In the genomic region with DNA sequence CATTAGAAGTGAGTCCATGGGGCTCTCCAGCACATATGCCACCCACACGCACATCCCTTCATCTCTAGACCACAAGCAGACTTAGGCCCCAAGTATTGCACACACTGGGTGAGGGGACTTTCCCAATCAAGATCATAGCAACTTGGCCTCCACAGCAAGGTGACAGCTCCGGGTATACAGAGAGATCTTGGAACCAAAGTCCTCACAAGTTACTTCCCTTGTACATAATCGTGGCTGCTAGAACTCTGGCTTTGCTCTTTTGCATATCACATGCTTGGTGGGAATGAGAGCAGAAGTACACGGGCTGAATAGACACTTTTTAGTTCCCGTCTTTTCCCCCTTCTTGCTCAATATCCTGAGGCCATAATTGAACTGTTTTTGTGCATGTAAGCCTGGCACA, we compare ENCODE assay signal across 11 mouse cellular contexts. TPM values are rescaled to one million over a fixed set of nuclear protein-coding genes. Genes with fewer than 3 reads are reported as not detected.
DNase-seq lines count a peak whose midpoint lies in the region; ATAC-seq and TF ChIP-seq lines count a peak whose summit lies in the region.
"Had no signal": no experiment of that assay in that cellular context is flagged by ENCODE, and none has a peak within 500 bp of the region (broad histone marks: within the 10 kb centered on the region; RNA-seq: fewer than 3 reads in every experiment).

No protein-coding gene starts in this region.

- H3K27ac ChIP-seq in heart, embryonic 11.5 days (ENCODE audit: low read depth, low read length), result no peak overlapping the region
- H3K27ac ChIP-seq in stomach, embryonic 15.5 days, result peak overlapping the region; percentile 4; the same call in 1 of the 2 replicates
- H3K27ac ChIP-seq in stomach, postnatal 0 days (replicated peaks), result no peak overlapping the region
- H3K27ac ChIP-seq in liver, embryonic 14.5 days, result no peak overlapping the region
- H3K27ac ChIP-seq in hindbrain, embryonic 10.5 days, result no peak overlapping the region
- H3K27ac ChIP-seq: kidney, postnatal 0 days had no signal

- 59% methylated on average over 5 of the region's 5 CpGs for WGBS in heart, embryonic 11.5 days (ENCODE audit: insufficient replicate concordance)
- WGBS in stomach, embryonic 15.5 days, result 63% methylated on average over 5 of the region's 5 CpGs
- WGBS in stomach, postnatal 0 days, result 54% methylated on average over 5 of the region's 5 CpGs
- WGBS in liver, embryonic 14.5 days (ENCODE audit: insufficient replicate concordance), result 11% methylated on average over 5 of the region's 5 CpGs
- WGBS in hindbrain, embryonic 10.5 days, result 82% methylated on average over 5 of the region's 5 CpGs

- H3K4me2 ChIP-seq in heart, embryonic 11.5 days, result no peak overlapping the region
- no peak overlapping the region for H3K4me2 ChIP-seq in stomach, embryonic 15.5 days
- H3K4me2 ChIP-seq in stomach, postnatal 0 days (replicated peaks; ENCODE audit: low read depth), result no peak overlapping the region
- no peak overlapping the region for H3K4me2 ChIP-seq in liver, embryonic 14.5 days (ENCODE audit: low read depth)
- H3K4me2 ChIP-seq: heart, embryonic 12.5 days had no signal

- TF ChIP-seq CTCF in stomach, postnatal 0 days (IDR thresholded peaks at IDR 0.05; ENCODE audit: low read depth), result no peak
- no peak for TF ChIP-seq CTCF in liver, embryonic 14.5 days (IDR thresholded peaks at IDR 0.05; ENCODE audit: low read depth)

- H3K4me1 ChIP-seq in heart, embryonic 11.5 days (ENCODE audit: control insufficient read depth, insufficient read depth, low read length), result no peaks in the 10 kb centered on the region
- 0 out of 2 replicates have a peak, but pooled peaks cover 6% of the 10 kb centered on the region for H3K4me1 ChIP-seq in stomach, embryonic 15.5 days
- no peaks in the 10 kb centered on the region for H3K4me1 ChIP-seq in stomach, postnatal 0 days (replicated peaks; ENCODE audit: control insufficient read depth, insufficient read depth)
- peaks cover 0 to 18% of the 10 kb centered on the region in 2 experiments; a peak in 2 of 4 replicates for H3K4me1 ChIP-seq in liver, embryonic 14.5 days (replicated peaks; ENCODE audit: control insufficient read depth in 2 of 2, insufficient read depth in 2 of 2, low read length in 1 of 2)
- H3K4me1 ChIP-seq in hindbrain, embryonic 10.5 days (replicated peaks), result peaks cover 4% of the 10 kb centered on the region

- no peak for TF ChIP-seq EP300 in stomach, postnatal 0 days (optimal IDR thresholded peaks at IDR 0.05)
- no peak for TF ChIP-seq EP300 in liver, embryonic 14.5 days (IDR thresholded peaks at IDR 0.05; ENCODE audit: low read depth)

- H3K36me3 ChIP-seq in heart, embryonic 11.5 days (ENCODE audit: control insufficient read depth, insufficient read depth, low read length), result no peaks in the 10 kb centered on the region
- no peaks in the 10 kb centered on the region for H3K36me3 ChIP-seq in stomach, embryonic 15.5 days
- no peaks in the 10 kb centered on the region for H3K36me3 ChIP-seq in stomach, postnatal 0 days (ENCODE audit: control insufficient read depth, insufficient read depth, low read length)
- no peaks in the 10 kb centered on the region for H3K36me3 ChIP-seq in liver, embryonic 14.5 days (replicated peaks; ENCODE audit: control insufficient read depth, insufficient read depth, low read depth)
- no peaks in the 10 kb centered on the region for H3K36me3 ChIP-seq in hindbrain, embryonic 10.5 days
- H3K36me3 ChIP-seq: heart, embryonic 12.5 days had no signal

- no peak overlapping the region for H3K9ac ChIP-seq in heart, embryonic 11.5 days (ENCODE audit: low read depth, low read length)
- H3K9ac ChIP-seq in stomach, embryonic 15.5 days, result no peak overlapping the region
- no peak overlapping the region for H3K9ac ChIP-seq in stomach, postnatal 0 days (ENCODE audit: low read length)
- H3K9ac ChIP-seq in liver, embryonic 14.5 days (replicated peaks), result no peak overlapping the region
- H3K9ac ChIP-seq: heart, embryonic 12.5 days had no signal

- H3K9me3 ChIP-seq in heart, embryonic 11.5 days (replicated peaks; ENCODE audit: control insufficient read depth, low read length), result no peaks in the 10 kb centered on the region
- H3K9me3 ChIP-seq in stomach, embryonic 15.5 days, result no peaks in the 10 kb centered on the region
- H3K9me3 ChIP-seq in stomach, postnatal 0 days (ENCODE audit: control insufficient read depth, low read length), result no peaks in the 10 kb centered on the region
- H3K9me3 ChIP-seq in liver, embryonic 14.5 days (ENCODE audit: control insufficient read depth, low read length), result no peaks in the 10 kb centered on the region; the same call in 1 of the 2 replicates
- H3K9me3 ChIP-seq in hindbrain, embryonic 10.5 days, result no peaks in the 10 kb centered on the region

- no peak overlapping the region for H3K4me3 ChIP-seq in heart, embryonic 11.5 days (ENCODE audit: low read depth, low read length)
- H3K4me3 ChIP-seq in stomach, embryonic 15.5 days (replicated peaks), result no peak overlapping the region
- no peak overlapping the region for H3K4me3 ChIP-seq in stomach, postnatal 0 days (ENCODE audit: low read depth, low read length)
- no peak overlapping the region for H3K4me3 ChIP-seq in liver, embryonic 14.5 days (ENCODE audit: insufficient read depth in 1 of 2, low read depth in 2 of 2, low read length in 2 of 2)
- no peak overlapping the region for H3K4me3 ChIP-seq in hindbrain, embryonic 10.5 days
- H3K4me3 ChIP-seq: heart, embryonic 12.5 days had no signal

- ATAC-seq in heart, embryonic 11.5 days (replicated peaks; ENCODE audit: insufficient number of reproducible peaks, low FRiP score, low TSS enrichment), result no peak
- ATAC-seq in stomach, embryonic 15.5 days (ENCODE audit: insufficient read depth, low FRiP score, low read depth), result no peak
- no peak for ATAC-seq in stomach, postnatal 0 days (ENCODE audit: low FRiP score, low TSS enrichment)
- peak; percentile 34; the same call in 1 of the 2 replicates for ATAC-seq in liver, embryonic 14.5 days (ENCODE audit: insufficient read depth)

- H3K27me3 ChIP-seq in heart, embryonic 11.5 days (ENCODE audit: control insufficient read depth, insufficient read depth, low read length), result no peaks in the 10 kb centered on the region
- no peaks in the 10 kb centered on the region for H3K27me3 ChIP-seq in stomach, embryonic 15.5 days (replicated peaks)
- no peaks in the 10 kb centered on the region for H3K27me3 ChIP-seq in stomach, postnatal 0 days (ENCODE audit: control insufficient read depth, insufficient read depth, low read length)
- H3K27me3 ChIP-seq in liver, embryonic 14.5 days (ENCODE audit: control insufficient read depth, insufficient read depth, low read length), result no peaks in the 10 kb centered on the region
- no peaks in the 10 kb centered on the region for H3K27me3 ChIP-seq in hindbrain, embryonic 10.5 days (ENCODE audit: insufficient read depth, poor library complexity, severe bottlenecking)
- H3K27me3 ChIP-seq: heart, embryonic 12.5 days had no signal

- peak; percentile 49 for DNase-seq in heart, adult 8-10 months (ENCODE audit: low spot score)
- no peak for DNase-seq in stomach, postnatal 0 days (ENCODE audit: low spot score)
- DNase-seq in liver, embryonic 14.5 days (ENCODE audit: low read depth in 3 of 3, low spot score in 3 of 3), result no peak
- no peak for DNase-seq in hindbrain, embryonic 10.5 days (ENCODE audit: low spot score)
- DNase-seq in kidney, postnatal 14 days, result no peak
- no peak for DNase-seq in cerebellum, adult 9-11 months
- DNase-seq: right cerebral cortex, postnatal 4 days had no signal

RNA-seq across cellular contexts. Expression of gene Fyb, which starts 46.4 kb away (rescaled TPM):
- 10 to 100 TPM; 45.5 to 56.4 (median 52.8) TPM for total RNA-seq in heart, adult 8-10 months (2022)
- 3.7 and 4.6 TPM in 2 replicates for polyA plus RNA-seq in heart, embryonic 11.5 days (2014; fragmentation: Nextera tagmentation; extraction: Ambion mirVana)
- polyA plus RNA-seq in stomach, embryonic 15.5 days (2015; fragmentation: Nextera tagmentation; extraction: Ambion mirVana), result 10.7 and 11.8 TPM in 2 replicates
- 5.5 and 7.8 TPM in 2 replicates for polyA plus RNA-seq in stomach, postnatal 0 days (2015; fragmentation: Nextera tagmentation; extraction: Ambion mirVana)
- polyA plus RNA-seq in liver, embryonic 14.5 days (2012; rRNA removed), result 3.5 and 8.3 TPM in 2 replicates
- 19.0 and 19.5 TPM in 2 replicates for polyA plus RNA-seq in liver, embryonic 14.5 days (2014; fragmentation: Nextera tagmentation; extraction: Ambion mirVana)
- 3.4 and 3.8 TPM in 2 replicates for polyA plus RNA-seq in hindbrain, embryonic 10.5 days (2016; fragmentation: Nextera tagmentation; extraction: Ambion mirVana)
